Mouse (Mus musculus) adrenal gland, adult (tissue): Measurements from ENCODE around the gene Fam57a.

Source experiments
- DNase-seq, 2 experiments: peaks; one replicate each; pipeline ENCODE4 v3.0.0; 2022 to 2023; ENCODE audit warnings: low spot score in 1 of 2; ENCODE audit not compliant: inconsistent age in 2 of 2

Fam57a gene

GRCm38 (mm10) chr11:76242901-76243810 lies 63.7 kb downstream of the Fam57a start, which contains the start of the genes Mrm3 and Glod4:
Mrm3 (plus strand) TSS chr11:76243715.
Glod4 (minus strand) TSS chr11:76243725.
- DNase-seq = peak; percentile 93 to 97

GRCm38 (mm10) chr11:76243811-76244546 lies 64.5 kb downstream of the Fam57a start:
- DNase-seq = peak in 1 of 2 experiments; percentile 48

- DNase-seq = no peak
Measured at GRCm38 (mm10) chr11:76246439-76246838, 67.0 kb downstream of the Fam57a start.

- no peak for DNase-seq
Measured at GRCm38 (mm10) chr11:76247239-76247638, 67.8 kb downstream of the Fam57a start.

- no peak for DNase-seq
Measured at GRCm38 (mm10) chr11:76252036-76252435, 72.6 kb downstream of the Fam57a start.

- DNase-seq = peak; percentile 85 to 96
Measured at GRCm38 (mm10) chr11:76253145-76253917, 73.9 kb downstream of the Fam57a start.

- DNase-seq = peak in 1 of 2 experiments; percentile 40
Measured at GRCm38 (mm10) chr11:76253918-76254264, 74.4 kb downstream of the Fam57a start.

- peak; percentile 61 to 88 for DNase-seq
Measured at GRCm38 (mm10) chr11:76255431-76256001, 76.0 kb downstream of the Fam57a start.

GRCm38 (mm10) chr11:76256129-76256528 lies 76.7 kb downstream of the Fam57a start:
- DNase-seq = no peak

- DNase-seq = no peak
Measured at GRCm38 (mm10) chr11:76257386-76257785, 77.9 kb downstream of the Fam57a start.

- no peak for DNase-seq
Measured at GRCm38 (mm10) chr11:76258511-76258910, 79.0 kb downstream of the Fam57a start.

GRCm38 (mm10) chr11:76260208-76261050 lies 81.0 kb downstream of the Fam57a start:
- DNase-seq = no peak

GRCm38 (mm10) chr11:76261224-76261623 lies 81.8 kb downstream of the Fam57a start:
- DNase-seq = no peak

GRCm38 (mm10) chr11:76262611-76263351 lies 83.3 kb downstream of the Fam57a start:
- DNase-seq = peak in 1 of 2 experiments; percentile 50
